Mouse (Mus musculus): Measurements from ENCODE around the gene Becn1.

- TF ChIP-seq CTCF (IDR thresholded peaks at IDR 0.05; ENCODE audit: low read depth): no peak
- TF ChIP-seq EP300 (IDR thresholded peaks at IDR 0.05; ENCODE audit: low read depth): no peak
These were observed 51.1 kb downstream of the Becn1 start for GRCm38 (mm10) chr11:101251031-101251430.
